Mouse (Mus musculus) inflammation-experienced regulatory T-cells, adult 6 months (primary cell): ENCODE results near the gene Fgd1. TPM values are rescaled to one million over a fixed set of nuclear protein-coding genes. Genes with fewer than 3 reads are reported as not detected.

Source experiments
- ATAC-seq: one replicate; pipeline ENCODE4 v1.8.0; 2017
- polyA plus RNA-seq, 3 experiments: library from polyadenylated mRNA; unstranded; fragments of 100-300 nt; shearing (Covaris generic); gene quantifications; one replicate each; pipeline ENCODE4 v1.2.1; 2017

The Fgd1 gene
- under 1 TPM; 0.19 to 0.36 (median 0.22) TPM for polyA plus RNA-seq

GRCm38 (mm10) chrX:151045850-151046249, at the start of gene Fgd1:
Fgd1 (plus strand) TSS chrX:151046150.
- no peak for ATAC-seq

- ATAC-seq, result no peak
These were observed 49.2 kb upstream of the Fgd1 start for GRCm38 (mm10) chrX:150996775-150997174.

GRCm38 (mm10) chrX:151016938-151017877, 28.7 kb upstream of the Fgd1 start, which contains the start of gene Gnl3l:
Gnl3l (minus strand) TSS chrX:151017322.
- peak; percentile 95 for ATAC-seq

- ATAC-seq, result no peak
These were observed 28.1 kb upstream of the Fgd1 start for GRCm38 (mm10) chrX:151017897-151018296.

- no peak for ATAC-seq
These were observed 27.2 kb upstream of the Fgd1 start for GRCm38 (mm10) chrX:151018798-151019197.

GRCm38 (mm10) chrX:151031400-151031799, 14.6 kb upstream of the Fgd1 start:
- no peak for ATAC-seq

- ATAC-seq, result no peak
These were observed 4.7 kb upstream of the Fgd1 start for GRCm38 (mm10) chrX:151041223-151041622.

GRCm38 (mm10) chrX:151046321-151046720, 371 bp downstream of the Fgd1 start:
- ATAC-seq, result no peak

GRCm38 (mm10) chrX:151046777-151047430, 954 bp downstream of the Fgd1 start:
- ATAC-seq, result peak; percentile 56

GRCm38 (mm10) chrX:151047431-151048058, 1.6 kb downstream of the Fgd1 start:
- no peak for ATAC-seq

- no peak for ATAC-seq
These were observed 3.8 kb downstream of the Fgd1 start for GRCm38 (mm10) chrX:151049661-151050215.

- no peak for ATAC-seq
These were observed 4.4 kb downstream of the Fgd1 start for GRCm38 (mm10) chrX:151050337-151050736.

- no peak for ATAC-seq
These were observed 8.5 kb downstream of the Fgd1 start for GRCm38 (mm10) chrX:151054489-151054888.

GRCm38 (mm10) chrX:151055559-151055958, 9.6 kb downstream of the Fgd1 start:
- no peak for ATAC-seq

- ATAC-seq, result no peak
These were observed 13.4 kb downstream of the Fgd1 start for GRCm38 (mm10) chrX:151059346-151059745.

- no peak for ATAC-seq
These were observed 15.8 kb downstream of the Fgd1 start for GRCm38 (mm10) chrX:151061615-151062299.

GRCm38 (mm10) chrX:151066071-151066666, 20.2 kb downstream of the Fgd1 start:
- no peak for ATAC-seq

- no peak for ATAC-seq
These were observed 21.9 kb downstream of the Fgd1 start for GRCm38 (mm10) chrX:151067876-151068275.

GRCm38 (mm10) chrX:151076007-151076406, 30.1 kb downstream of the Fgd1 start:
- ATAC-seq, result no peak

GRCm38 (mm10) chrX:151076941-151077485, 31.1 kb downstream of the Fgd1 start:
- no peak for ATAC-seq

- ATAC-seq, result no peak
These were observed 39.6 kb downstream of the Fgd1 start for GRCm38 (mm10) chrX:151085599-151085998.
